10 mouse cellular contexts compared by ENCODE assay signal in genomic region chr14:59701492-59701891, GRCm38 (mm10).
DNase-seq lines count a peak whose midpoint lies in the region; ATAC-seq and TF ChIP-seq lines count a peak whose summit lies in the region.
"Had no signal": no experiment of that assay in that cellular context is flagged by ENCODE, and none has a peak within 500 bp of the region (broad histone marks: within the 10 kb centered on the region; RNA-seq: fewer than 3 reads in every experiment).

No protein-coding gene starts in this region.

- no peaks in the 10 kb centered on the region for H3K36me3 ChIP-seq in embryonic facial prominence, embryonic 12.5 days
- no peaks in the 10 kb centered on the region for H3K36me3 ChIP-seq in embryonic facial prominence, embryonic 10.5 days (replicated peaks)
- H3K36me3 ChIP-seq in neural tube, embryonic 13.5 days: no peaks in the 10 kb centered on the region
- no peaks in the 10 kb centered on the region for H3K36me3 ChIP-seq in heart, postnatal 0 days (replicated peaks; ENCODE audit: control insufficient read depth, insufficient read depth, low read length)
- H3K36me3 ChIP-seq in midbrain, embryonic 16.5 days (ENCODE audit: control insufficient read depth, insufficient read depth, low read length): no peaks in the 10 kb centered on the region

- no peaks in the 10 kb centered on the region for H3K9me3 ChIP-seq in embryonic facial prominence, embryonic 12.5 days
- no peaks in the 10 kb centered on the region for H3K9me3 ChIP-seq in embryonic facial prominence, embryonic 10.5 days
- no peaks in the 10 kb centered on the region for H3K9me3 ChIP-seq in neural tube, embryonic 13.5 days
- H3K9me3 ChIP-seq in heart, postnatal 0 days (replicated peaks; ENCODE audit: control insufficient read depth, low read length): no peaks in the 10 kb centered on the region
- H3K9me3 ChIP-seq in midbrain, embryonic 16.5 days (replicated peaks; ENCODE audit: control insufficient read depth, low read length, poor library complexity, severe bottlenecking): no peaks in the 10 kb centered on the region

- H3K4me1 ChIP-seq in embryonic facial prominence, embryonic 12.5 days: peaks cover 20% of the 10 kb centered on the region
- H3K4me1 ChIP-seq in embryonic facial prominence, embryonic 10.5 days: peaks cover 51% of the 10 kb centered on the region
- peaks cover 8% of the 10 kb centered on the region for H3K4me1 ChIP-seq in neural tube, embryonic 13.5 days (replicated peaks)
- peaks cover 5% of the 10 kb centered on the region; the same call in 1 of the 2 replicates for H3K4me1 ChIP-seq in heart, postnatal 0 days (ENCODE audit: control insufficient read depth, insufficient read depth)
- H3K4me1 ChIP-seq in midbrain, embryonic 16.5 days (ENCODE audit: control insufficient read depth, insufficient read depth, low read length): peaks cover 7% of the 10 kb centered on the region

- ATAC-seq in embryonic facial prominence, embryonic 12.5 days (ENCODE audit: insufficient number of reproducible peaks, insufficient read depth, low FRiP score, low TSS enrichment): no peak; the same call in 1 of the 2 replicates
- ATAC-seq in neural tube, embryonic 13.5 days (ENCODE audit: low read depth): no peak
- peak; percentile 28; the same call in 1 of the 2 replicates for ATAC-seq in heart, postnatal 0 days (ENCODE audit: insufficient read depth, low read depth)
- ATAC-seq in midbrain, embryonic 16.5 days: peak; percentile 73
- ATAC-seq in megakaryocyte, adult 5-6 weeks (ENCODE audit: poor library complexity, severe bottlenecking): no peak

- WGBS in embryonic facial prominence, embryonic 12.5 days: 7% methylated on average over 5 of the region's 5 CpGs
- 20% methylated on average over 5 of the region's 5 CpGs for WGBS in embryonic facial prominence, embryonic 10.5 days
- WGBS in neural tube, embryonic 13.5 days: 65% methylated on average over 5 of the region's 5 CpGs
- WGBS in heart, postnatal 0 days: 9% methylated on average over 5 of the region's 5 CpGs
- WGBS in midbrain, embryonic 16.5 days: 25% methylated on average over 5 of the region's 5 CpGs

- H3K9ac ChIP-seq in embryonic facial prominence, embryonic 12.5 days: no peak overlapping the region
- H3K9ac ChIP-seq in neural tube, embryonic 13.5 days: no peak overlapping the region
- H3K9ac ChIP-seq in heart, postnatal 0 days (replicated peaks; ENCODE audit: low read depth, low read length): no peak overlapping the region
- no peak overlapping the region for H3K9ac ChIP-seq in midbrain, embryonic 16.5 days (ENCODE audit: low read depth, low read length)

- no peak for DNase-seq in embryonic facial prominence, embryonic 10.5 days (ENCODE audit: low spot score)
- DNase-seq in neural tube, embryonic 10.5 days (ENCODE audit: extremely low spot score, low spot score): no peak
- DNase-seq in heart, postnatal 0 days (ENCODE audit: low spot score): peak; percentile 17
- DNase-seq in layer of hippocampus, adult 9-11 months: no peak
- DNase-seq: right cerebral cortex, adult 18-20 months had no signal

- no peak for TF ChIP-seq CTCF in heart, postnatal 0 days (IDR thresholded peaks at IDR 0.05; ENCODE audit: low read depth)

- H3K4me2 ChIP-seq in embryonic facial prominence, embryonic 12.5 days (replicated peaks): no peak overlapping the region
- no peak overlapping the region for H3K4me2 ChIP-seq in neural tube, embryonic 13.5 days
- no peak overlapping the region for H3K4me2 ChIP-seq in heart, postnatal 0 days (ENCODE audit: low read depth, low read length)
- H3K4me2 ChIP-seq in midbrain, embryonic 16.5 days (ENCODE audit: low read length): no peak overlapping the region

- no peak overlapping the region for H3K4me3 ChIP-seq in embryonic facial prominence, embryonic 12.5 days
- H3K4me3 ChIP-seq in embryonic facial prominence, embryonic 10.5 days: no peak overlapping the region
- no peak overlapping the region for H3K4me3 ChIP-seq in neural tube, embryonic 13.5 days
- H3K4me3 ChIP-seq in heart, postnatal 0 days (ENCODE audit: low read depth, low read length): no peak overlapping the region
- no peak overlapping the region for H3K4me3 ChIP-seq in midbrain, embryonic 16.5 days (ENCODE audit: low read depth, low read length)
- H3K4me3 ChIP-seq: myocyte had no signal

- H3K27ac ChIP-seq in embryonic facial prominence, embryonic 12.5 days: 0 out of 2 replicates have a peak overlapping the region, but pooled peaks have one; percentile 55
- no peak overlapping the region for H3K27ac ChIP-seq in embryonic facial prominence, embryonic 10.5 days (replicated peaks)
- H3K27ac ChIP-seq in neural tube, embryonic 13.5 days (replicated peaks): 0 out of 2 replicates have a peak overlapping the region, but pooled peaks have one; percentile 5
- no peak overlapping the region for H3K27ac ChIP-seq in heart, postnatal 0 days (ENCODE audit: low read depth)
- H3K27ac ChIP-seq in midbrain, embryonic 16.5 days (ENCODE audit: low read length): peak overlapping the region; percentile 23

- no peaks in the 10 kb centered on the region for H3K27me3 ChIP-seq in embryonic facial prominence, embryonic 12.5 days
- H3K27me3 ChIP-seq in embryonic facial prominence, embryonic 10.5 days (replicated peaks; ENCODE audit: low read depth, poor library complexity, severe bottlenecking): no peaks in the 10 kb centered on the region; the same call in 1 of the 2 replicates
- H3K27me3 ChIP-seq in neural tube, embryonic 13.5 days: no peaks in the 10 kb centered on the region
- no peaks in the 10 kb centered on the region for H3K27me3 ChIP-seq in heart, postnatal 0 days (ENCODE audit: control insufficient read depth, insufficient read depth, low read length)
- no peaks in the 10 kb centered on the region for H3K27me3 ChIP-seq in midbrain, embryonic 16.5 days (ENCODE audit: control insufficient read depth, insufficient read depth, low read depth, low read length)

- no peak for TF ChIP-seq EP300 in heart, postnatal 0 days (IDR thresholded peaks at IDR 0.05; ENCODE audit: low read depth)

Comparison
In these comparisons a context has a peak if more than half of its experiments do, and no peak if none do; other contexts are left out.
1. H3K27ac ChIP-seq: peak in embryonic facial prominence, embryonic 12.5 days (single experiment), neural tube, embryonic 13.5 days (single experiment) and midbrain, embryonic 16.5 days (single experiment); none in embryonic facial prominence, embryonic 10.5 days (single experiment) and heart, postnatal 0 days (single experiment).
2. ATAC-seq: peak in heart, postnatal 0 days (single experiment) and midbrain, embryonic 16.5 days (single experiment); none in embryonic facial prominence, embryonic 12.5 days (single experiment), neural tube, embryonic 13.5 days (single experiment) and megakaryocyte, adult 5-6 weeks (single experiment).